Mouse (Mus musculus): ENCODE results near the gene Farp1.

Gene Farp1

GRCm38 (mm10) chr14:121219226-121220039 is 184.4 kb downstream of the Farp1 start:
- peak; percentile 83 for DNase-seq (ENCODE audit: low read depth, low spot score)

GRCm38 (mm10) chr14:121220040-121220322 is 185.0 kb downstream of the Farp1 start:
- DNase-seq (ENCODE audit: low read depth, low spot score), result no peak

DNA sequence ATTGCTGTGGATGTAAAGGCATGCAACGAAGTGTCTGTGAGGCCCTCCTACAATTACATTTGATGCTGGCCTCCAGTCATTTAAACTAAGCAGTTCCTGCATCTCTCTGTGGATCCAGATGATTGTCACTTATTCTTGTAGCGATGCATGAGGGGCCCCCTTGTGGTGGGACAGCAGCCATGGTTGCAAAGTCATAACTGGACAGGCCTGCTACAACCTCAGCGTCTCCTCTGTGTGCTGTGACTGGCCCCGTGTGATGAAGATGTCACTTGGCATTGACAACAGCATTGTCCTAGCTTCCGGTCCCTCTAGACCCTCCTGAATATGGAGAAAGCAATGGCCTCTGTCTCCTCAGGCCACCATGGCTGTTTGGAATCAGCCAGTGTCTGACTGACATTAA is 185.7 kb downstream of the Farp1 start:
- DNase-seq (ENCODE audit: low read depth, low spot score), result peak; percentile 63

GRCm38 (mm10) chr14:121225804-121226203 is 190.8 kb downstream of the Farp1 start:
- no peak for DNase-seq (ENCODE audit: low read depth, low spot score)

- no peak for DNase-seq (ENCODE audit: low read depth, low spot score)
These were observed 194.2 kb downstream of the Farp1 start for GRCm38 (mm10) chr14:121229036-121229773.

DNA sequence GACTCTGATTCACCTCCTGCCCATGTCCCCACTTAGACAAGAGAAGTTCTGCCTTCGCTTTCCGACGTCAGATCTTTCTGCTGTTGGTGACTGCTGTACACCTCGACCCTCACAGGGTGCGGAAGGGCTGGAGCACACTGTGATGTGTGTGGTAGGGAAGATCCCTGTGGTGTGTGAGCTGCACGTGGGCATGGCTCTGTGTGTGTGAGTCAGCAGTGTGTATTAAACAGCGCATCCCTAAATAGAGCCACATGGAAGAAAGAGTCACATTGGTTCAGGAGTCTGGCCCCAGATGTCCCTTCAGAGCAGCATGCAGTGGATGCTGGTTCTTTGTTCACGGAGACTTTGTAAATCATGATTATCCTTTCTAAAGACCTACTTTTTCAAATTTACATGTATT is 196.2 kb downstream of the Farp1 start:
- DNase-seq (ENCODE audit: low read depth, low spot score), result no peak

DNA sequence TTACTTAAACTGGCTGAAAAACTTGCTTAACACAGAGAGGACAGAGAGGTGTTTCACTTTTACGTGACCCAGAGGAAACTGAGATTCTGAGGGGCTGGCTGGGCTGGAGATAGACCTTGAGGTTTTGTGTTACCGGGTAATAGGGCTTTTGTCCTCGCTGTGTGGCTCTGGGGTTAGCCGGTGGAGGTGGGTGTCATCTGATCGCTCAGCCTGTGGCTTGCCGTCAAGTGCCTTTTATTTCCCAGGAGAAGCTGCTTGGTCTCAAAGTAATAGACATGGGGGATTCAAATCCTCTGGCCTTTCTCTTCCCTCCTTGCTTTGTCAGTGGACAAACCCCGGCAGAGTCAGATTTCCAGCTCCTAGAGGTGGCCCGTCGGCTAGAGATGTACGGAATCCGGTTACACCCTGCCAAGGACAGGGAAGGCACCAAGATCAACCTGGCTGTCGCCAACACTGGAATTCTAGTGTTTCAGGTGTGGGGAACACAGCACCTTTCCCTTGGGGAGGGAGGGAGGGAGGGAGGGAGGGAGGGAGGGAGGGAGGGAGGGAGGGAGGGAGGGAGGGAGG is 199.8 kb downstream of the Farp1 start:
- DNase-seq (ENCODE audit: low read depth, low spot score), result no peak

- DNase-seq (ENCODE audit: low read depth, low spot score), result no peak
These were observed 201.7 kb downstream of the Farp1 start for GRCm38 (mm10) chr14:121236736-121237135.

DNA sequence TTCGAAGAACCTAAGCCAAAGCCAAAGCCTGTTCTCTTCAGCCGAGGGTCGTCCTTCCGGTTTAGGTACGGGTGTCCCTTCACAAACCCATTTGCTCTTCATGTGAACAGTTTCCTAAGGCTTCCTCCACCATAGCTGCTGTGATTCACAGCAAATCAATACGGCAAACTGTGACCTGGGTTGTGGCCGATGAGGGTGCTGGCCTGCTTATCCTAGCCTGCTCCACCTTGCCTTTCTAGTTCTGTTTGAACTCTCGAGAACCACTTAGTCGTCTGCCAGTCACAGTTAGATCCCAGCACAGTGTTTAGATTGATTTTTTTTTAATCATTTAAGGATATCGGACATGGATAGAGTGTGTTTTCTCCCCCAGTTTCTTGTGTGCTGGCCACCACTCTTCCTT is 203.7 kb downstream of the Farp1 start:
- no peak for DNase-seq (ENCODE audit: low read depth, low spot score)

DNA sequence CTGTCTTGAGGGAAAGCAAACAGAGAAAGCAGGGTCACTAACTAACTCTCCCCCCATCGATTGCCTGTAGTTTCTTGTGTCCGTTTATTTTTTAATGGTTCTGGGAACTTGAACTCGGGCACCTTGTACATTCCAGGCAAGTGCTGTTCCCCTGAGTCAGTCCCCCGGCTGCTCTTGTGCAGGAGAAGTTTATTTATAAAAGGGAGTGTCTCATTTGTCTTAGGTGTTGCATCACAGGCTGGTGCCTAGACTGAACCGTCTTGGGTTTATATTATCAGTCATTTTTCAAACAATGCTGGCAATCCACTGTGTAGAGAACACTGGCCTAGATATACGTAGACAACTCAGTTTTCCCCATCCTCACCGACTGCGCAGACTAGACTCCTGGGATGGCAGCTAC is 204.4 kb downstream of the Farp1 start:
- DNase-seq (ENCODE audit: low read depth, low spot score), result no peak

GRCm38 (mm10) chr14:121244104-121244503 is 209.1 kb downstream of the Farp1 start:
- DNase-seq (ENCODE audit: low read depth, low spot score), result no peak

DNA sequence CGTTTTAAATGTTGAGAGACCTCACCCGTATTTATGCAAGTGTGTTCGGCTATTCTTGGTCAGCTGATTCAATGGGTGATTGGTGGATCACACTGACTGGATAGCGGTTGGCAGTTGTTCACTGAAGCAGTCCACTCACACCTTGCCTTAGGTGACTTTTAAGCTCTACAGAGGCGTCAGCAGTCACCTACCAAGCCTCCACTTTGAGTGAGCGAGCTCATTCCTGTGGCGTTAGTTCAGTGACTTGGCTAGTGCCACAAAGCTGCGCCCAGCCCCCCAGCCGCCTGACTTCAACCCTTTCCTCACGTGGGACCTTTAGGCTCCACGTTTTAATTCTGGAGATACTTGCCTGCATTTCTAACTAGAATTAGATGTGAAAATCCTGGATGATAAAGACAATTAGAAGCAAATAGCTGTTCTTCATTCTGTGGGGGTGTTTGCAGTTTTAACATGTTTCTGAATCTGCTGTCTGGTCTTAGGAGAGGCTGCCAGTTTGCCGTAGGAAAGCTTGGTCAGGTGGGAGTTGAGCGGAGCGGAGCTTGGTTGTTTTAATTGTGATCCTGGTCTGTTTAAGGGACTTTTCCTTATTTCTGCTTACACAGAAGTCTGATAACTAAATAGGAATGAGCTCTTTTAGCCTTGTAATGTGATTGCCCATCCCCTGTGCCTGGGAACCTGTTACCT is 211.2 kb downstream of the Farp1 start:
- DNase-seq (ENCODE audit: low read depth, low spot score), result no peak

- no peak for DNase-seq (ENCODE audit: low read depth, low spot score)
These were observed 212.3 kb downstream of the Farp1 start for GRCm38 (mm10) chr14:121247287-121247686.

DNA sequence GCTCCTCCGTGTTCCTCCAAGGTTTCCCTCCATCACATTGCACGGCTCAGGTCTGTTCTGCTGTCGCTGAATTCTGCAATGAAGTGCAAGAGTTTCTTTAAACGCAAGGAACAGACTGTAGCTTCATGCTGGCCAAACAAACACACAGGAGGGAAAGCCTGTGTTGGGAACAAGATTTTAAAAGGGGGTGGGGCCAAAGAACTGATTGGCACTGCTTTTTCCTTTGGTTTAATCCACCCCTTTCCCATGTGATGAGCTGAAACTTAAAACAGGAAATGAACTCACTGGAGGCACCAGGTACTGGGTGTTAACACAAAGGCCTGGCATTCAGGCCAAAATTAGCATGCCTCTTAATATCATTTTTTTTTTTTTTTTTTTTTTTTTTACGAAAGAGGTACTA is 213.3 kb downstream of the Farp1 start:
- DNase-seq (ENCODE audit: low read depth, low spot score), result no peak

DNA sequence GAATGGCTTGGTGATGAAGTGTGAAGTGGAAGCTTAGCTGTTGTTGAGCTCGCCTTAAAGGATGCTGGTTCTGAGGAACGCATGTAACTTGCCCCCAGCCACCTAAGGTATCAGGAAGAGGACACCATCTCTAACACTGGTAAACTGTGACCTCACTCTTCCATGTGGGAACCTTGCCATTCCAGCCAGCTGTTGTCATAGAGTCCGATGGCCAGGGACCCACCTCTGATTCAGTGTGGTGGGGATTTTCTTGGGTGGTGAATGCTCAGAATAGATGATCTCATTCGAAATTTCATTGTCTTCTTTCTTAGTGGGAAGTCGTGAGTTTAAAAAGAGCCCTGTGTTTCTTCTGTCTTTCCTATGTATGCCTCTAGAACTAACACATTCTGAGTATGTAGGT is 216.1 kb downstream of the Farp1 start:
- DNase-seq (ENCODE audit: low read depth, low spot score), result no peak

DNA sequence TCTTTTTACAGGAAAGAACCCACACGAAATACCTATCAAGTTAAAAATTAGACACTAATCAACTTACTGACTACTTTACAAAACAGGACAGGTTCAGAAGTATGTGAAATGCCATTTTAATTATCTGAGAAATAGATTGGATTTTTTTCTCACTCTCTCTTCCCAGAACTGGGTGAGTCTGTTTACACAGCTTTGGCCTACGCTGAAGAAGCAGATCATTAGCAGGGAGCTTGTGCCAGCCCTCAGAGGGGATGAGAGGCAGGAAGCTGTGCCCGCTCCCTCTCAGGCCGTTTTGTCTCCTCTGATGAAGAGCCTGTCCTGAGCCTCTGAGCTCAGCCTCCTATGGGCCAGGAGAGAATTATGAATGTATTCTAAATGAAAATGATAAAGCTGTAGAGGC is 216.7 kb downstream of the Farp1 start:
- no peak for DNase-seq (ENCODE audit: low read depth, low spot score)

- peak; percentile 32 for DNase-seq (ENCODE audit: low read depth, low spot score)
These were observed 217.5 kb downstream of the Farp1 start for GRCm38 (mm10) chr14:121252542-121252941.

GRCm38 (mm10) chr14:121254869-121255268 is 219.9 kb downstream of the Farp1 start:
- no peak for DNase-seq (ENCODE audit: low read depth, low spot score)

DNA sequence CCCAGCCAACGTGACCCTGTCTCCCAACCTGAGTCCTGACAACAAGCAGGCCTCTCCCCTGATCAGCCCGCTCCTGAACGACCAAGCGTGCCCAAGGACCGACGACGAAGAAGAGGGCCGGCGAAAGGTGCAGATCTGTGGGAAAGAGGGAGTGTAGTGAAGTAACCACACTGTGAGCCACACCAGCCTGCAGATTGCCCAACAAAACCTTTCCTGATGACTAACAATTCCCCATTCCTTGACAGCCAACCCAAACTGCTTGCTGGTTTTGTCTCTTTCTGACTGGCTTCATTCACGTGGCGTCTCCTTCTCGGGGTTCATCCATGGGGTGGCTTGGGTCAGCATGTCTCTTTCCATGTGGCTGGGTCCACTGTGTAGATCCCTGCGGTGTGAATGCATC is 220.5 kb downstream of the Farp1 start:
- DNase-seq (ENCODE audit: low read depth, low spot score), result peak; percentile 61

- DNase-seq (ENCODE audit: low read depth, low spot score), result no peak
These were observed 221.9 kb downstream of the Farp1 start for GRCm38 (mm10) chr14:121256896-121257295.

- DNase-seq (ENCODE audit: low read depth, low spot score), result no peak
These were observed 224.3 kb downstream of the Farp1 start for GRCm38 (mm10) chr14:121259332-121259731.

- peak; percentile 79 for DNase-seq (ENCODE audit: low read depth, low spot score)
These were observed 224.8 kb downstream of the Farp1 start for GRCm38 (mm10) chr14:121259789-121260188.

Data from ZHBTc4 (cell line).